Mouse (Mus musculus) stomach, postnatal 0 days (tissue): ENCODE data around the gene Alx3.

Source experiments
- CTCF ChIP-seq: IDR thresholded peaks from 2 replicates; pipeline ENCODE4 v1.5.1; 2016; ENCODE audit warnings: antibody characterized with exemption, low read depth, mild to moderate bottlenecking, moderate library complexity
- EP300 ChIP-seq: optimal IDR thresholded peaks from 2 replicates; pipeline ENCODE3; 2016; ENCODE audit warnings: antibody characterized with exemption

DNA sequence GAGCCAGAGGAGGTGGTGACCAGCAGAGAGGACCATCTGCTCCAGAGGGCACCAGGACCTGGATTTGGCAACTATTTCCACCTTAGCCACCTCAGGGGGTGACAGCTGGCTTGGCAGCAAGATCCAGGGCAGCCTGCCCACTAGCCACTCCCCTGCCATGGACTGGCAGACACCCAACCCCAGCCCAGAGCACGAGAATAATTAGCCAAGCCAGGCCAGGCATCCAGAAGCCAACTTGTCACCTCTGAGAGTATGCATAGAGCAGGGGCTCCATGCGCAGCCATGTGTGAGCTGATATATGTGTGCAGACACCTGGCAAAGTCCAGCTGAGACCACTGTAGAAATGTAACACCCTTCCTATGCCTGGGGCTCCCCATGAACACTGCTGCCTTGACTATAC, 47.9 kb upstream of the Alx3 start:
- TF ChIP-seq CTCF (no peak), EP300 (no peak)
